Mouse (Mus musculus): Measurements from ENCODE around the gene Hormad2. TPM values are rescaled to one million over a fixed set of nuclear protein-coding genes. Genes with fewer than 3 reads are reported as not detected.

The Hormad2 gene
- total RNA-seq, 1 experiment from 2014 or later, result 1.6 TPM

DNA sequence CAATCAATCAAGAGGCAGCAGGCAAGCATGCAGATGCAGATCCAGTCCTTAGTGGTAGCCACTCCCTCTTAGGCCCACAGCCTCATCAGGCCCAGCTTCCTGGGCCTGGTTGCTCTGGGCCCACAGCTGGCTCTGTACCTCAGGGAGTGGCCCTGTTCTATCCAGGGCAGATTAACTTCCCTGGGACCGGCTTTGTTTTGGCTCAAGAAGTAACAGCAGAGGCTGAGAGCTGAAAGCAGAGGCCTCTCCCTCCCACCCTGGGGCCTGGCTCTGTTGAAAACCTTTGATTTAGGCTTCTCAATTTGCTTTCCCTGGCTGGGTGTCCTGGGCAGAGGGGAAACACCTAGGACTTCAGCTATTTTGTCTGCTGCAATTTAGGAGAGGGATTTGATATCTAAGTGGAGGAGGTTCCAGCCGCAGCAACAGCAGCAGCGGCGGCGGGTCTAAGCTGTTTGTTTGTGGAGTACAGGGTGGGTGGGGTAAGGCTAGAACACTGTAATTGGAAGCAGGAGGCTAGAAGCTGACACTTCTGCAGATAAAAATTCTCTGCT is 138.5 kb downstream of the Hormad2 start:
- no peak for DNase-seq

DNA sequence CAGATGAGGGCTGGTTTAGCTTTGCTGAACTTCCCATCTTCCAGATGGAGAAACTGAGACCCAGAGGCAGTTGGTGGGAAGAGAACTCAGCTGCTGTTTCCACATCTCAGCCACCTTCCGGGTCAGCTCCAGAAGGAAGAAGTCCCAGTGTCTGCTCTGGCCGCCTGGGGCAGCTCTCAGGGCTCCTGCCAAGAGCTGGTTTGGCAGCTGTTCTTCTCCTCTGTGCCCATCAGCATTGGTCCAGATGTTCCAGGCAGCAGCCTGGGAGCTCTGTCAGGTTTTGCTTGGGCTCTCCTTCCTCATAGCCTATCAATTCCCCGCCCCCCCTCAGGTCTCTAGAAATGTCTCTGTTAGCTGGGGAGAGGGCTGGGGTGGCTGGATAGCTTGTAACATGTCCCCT is 140.2 kb downstream of the Hormad2 start:
- no peak for DNase-seq

DNA sequence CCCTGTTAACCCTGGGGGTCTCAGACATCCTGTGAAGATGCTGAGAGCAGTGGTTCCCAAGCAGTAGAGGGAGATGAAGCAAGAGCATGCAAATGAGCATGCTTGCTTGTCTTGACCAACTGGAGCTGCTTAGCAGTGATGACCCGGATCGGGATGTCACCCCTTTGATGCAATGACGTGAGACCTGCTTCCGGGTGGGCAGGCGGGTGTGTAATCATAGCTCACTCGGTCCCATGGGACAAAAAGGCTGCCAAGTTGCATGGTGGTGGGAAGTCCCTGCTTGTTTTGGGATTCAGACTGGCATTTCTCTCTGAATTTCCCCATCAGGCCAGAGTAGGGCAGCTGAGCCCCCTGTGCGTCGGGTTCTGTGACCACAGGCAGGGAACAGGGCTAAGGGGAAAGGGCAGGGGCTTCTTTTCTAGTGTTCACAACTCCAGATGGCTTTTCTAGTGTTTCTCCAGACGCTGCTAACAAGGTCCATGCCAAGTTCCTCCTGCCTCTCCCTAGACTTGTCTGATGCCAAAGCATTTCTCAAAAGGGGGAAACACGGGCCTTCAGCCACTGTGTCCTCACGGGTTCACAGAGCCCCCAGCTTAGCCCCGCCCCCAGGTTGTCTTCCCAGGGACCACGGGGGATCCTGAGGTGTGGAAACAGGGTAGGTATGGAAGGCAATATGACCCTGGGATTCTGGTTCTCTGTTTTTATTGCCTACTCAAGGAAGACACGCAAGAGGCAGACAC is 141.0 kb downstream of the Hormad2 start:
- DNase-seq, result no peak

DNA sequence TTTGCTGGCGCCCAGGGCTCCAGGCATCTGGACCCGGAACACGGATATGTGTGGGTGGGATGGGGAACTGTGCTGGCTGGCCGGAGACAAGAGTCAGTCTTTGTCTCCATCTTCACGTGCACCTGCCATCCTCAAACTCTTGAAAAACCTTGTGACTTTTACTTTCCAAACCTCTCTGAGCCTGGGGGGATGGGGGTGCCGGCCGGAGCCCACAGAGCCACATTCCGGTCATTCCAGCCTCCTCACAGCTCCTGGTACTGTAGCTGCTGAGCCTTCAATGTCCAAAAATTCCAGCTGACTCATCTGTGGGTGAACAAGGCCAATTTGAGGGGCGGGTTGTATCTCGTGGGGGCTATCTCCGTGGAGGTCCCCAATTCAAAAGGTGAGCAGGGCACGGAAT is 141.7 kb downstream of the Hormad2 start:
- DNase-seq, result peak; percentile 30

DNA sequence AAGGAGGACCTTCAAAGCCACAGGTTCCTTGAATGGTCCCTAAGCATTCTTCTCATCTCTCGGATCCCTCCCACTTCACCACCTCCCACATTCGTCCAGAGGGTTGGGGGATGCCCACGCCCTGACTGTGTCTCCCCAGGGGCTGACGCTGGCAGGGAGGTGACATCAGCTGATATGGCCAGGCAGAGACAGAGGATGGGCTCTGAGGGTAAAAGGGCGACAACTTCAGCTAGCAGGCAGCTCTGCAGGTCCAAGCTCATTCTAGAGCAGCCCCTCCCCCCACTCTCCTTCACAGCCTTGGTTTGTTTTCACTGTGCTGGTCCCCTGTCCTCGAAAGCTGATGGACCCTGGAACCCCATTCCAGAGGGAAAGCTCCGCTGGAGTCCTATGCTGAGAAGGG is 142.3 kb downstream of the Hormad2 start:
- DNase-seq, result no peak

DNA sequence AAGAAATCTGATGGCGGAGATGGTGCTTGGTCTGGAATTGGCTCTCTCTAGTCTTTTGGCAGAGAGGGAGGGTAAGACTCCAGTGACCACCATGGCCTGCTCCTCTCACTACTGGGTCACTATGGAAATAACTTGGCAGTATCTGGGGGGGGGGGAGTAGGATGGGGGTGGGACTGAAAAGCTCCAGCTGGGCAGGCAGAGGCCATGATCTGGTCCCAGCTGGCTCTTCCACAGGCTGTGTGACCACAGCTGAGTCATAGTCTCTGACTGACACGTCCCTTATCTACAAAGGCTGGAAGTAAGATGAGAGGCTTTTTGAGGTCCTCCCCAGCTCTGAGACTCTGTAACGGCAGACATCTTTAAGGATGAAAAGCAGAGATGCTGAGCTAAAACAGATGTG is 143.2 kb downstream of the Hormad2 start:
- DNase-seq, result peak; percentile 19

DNA sequence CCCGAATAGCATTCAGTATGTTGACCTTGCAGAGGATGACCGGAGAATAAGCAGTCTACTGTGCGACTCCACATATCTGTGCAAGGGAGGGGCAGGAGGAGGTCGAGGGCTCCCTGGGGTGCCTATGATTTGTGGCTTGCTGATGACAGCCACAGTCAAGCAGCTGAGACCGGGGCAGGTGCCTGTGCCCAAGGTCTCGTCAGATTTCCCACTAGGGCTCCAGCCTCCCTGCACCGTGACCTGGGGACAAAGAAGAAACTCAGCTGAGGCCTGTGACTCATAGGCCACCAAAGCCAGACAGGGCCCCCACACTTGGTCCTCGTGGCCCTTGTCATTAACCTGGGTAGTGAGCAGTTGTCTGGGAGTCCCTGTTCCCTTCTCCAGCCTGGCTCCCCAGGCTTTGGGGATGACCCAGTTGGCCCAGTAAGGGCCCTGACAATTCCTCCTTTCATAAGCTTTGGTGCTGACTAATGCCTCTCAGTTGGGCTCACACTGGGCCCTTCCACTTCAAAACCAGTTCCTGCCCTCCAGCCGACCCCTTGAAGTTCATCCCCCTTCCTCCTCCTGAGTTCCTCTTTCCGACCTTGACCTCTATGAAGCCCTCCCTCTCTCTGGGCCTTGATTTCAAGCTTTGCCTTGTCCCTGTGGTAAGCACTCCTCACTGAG is 144.2 kb downstream of the Hormad2 start:
- peak; percentile 34 for DNase-seq

Other genes with a start within 250 kb of the Hormad2 start
- 3.0 and 4.1 TPM in 2 replicates for gene Castor1, start 222.9 kb downstream of the Hormad2 start, total RNA-seq (2021)
- gene Osm, start 204.7 kb downstream of the Hormad2 start, total RNA-seq (2021), result not detected in 2 replicates
- 0.09 TPM in 1 of 2 replicates, not detected in the other for gene Lif, start 183.5 kb downstream of the Hormad2 start, total RNA-seq (2021)
- 60.1 and 68.0 TPM in 2 replicates for gene Mtmr3, start 153.8 kb upstream of the Hormad2 start, total RNA-seq (2021)
- not detected in 2 replicates for gene Gm11032, start 179.0 kb upstream of the Hormad2 start, total RNA-seq (2021)
- 47.8 and 48.2 TPM in 2 replicates for gene Ascc2, start 196.6 kb upstream of the Hormad2 start, total RNA-seq (2021)

Measured in adrenal gland, postnatal 25 days (tissue).